Mouse (Mus musculus) right cerebral cortex, adult 18-20 months (tissue): ENCODE measurements around the gene Iqgap3.
A peak's percentile ranks its signal among the peaks of the same experiment; 100 is the strongest.

Experiments
- DNase-seq: peaks from one replicate; pipeline ENCODE4 v3.0.0; 2022; ENCODE audit warnings: mixed read lengths

Iqgap3 gene

DNA sequence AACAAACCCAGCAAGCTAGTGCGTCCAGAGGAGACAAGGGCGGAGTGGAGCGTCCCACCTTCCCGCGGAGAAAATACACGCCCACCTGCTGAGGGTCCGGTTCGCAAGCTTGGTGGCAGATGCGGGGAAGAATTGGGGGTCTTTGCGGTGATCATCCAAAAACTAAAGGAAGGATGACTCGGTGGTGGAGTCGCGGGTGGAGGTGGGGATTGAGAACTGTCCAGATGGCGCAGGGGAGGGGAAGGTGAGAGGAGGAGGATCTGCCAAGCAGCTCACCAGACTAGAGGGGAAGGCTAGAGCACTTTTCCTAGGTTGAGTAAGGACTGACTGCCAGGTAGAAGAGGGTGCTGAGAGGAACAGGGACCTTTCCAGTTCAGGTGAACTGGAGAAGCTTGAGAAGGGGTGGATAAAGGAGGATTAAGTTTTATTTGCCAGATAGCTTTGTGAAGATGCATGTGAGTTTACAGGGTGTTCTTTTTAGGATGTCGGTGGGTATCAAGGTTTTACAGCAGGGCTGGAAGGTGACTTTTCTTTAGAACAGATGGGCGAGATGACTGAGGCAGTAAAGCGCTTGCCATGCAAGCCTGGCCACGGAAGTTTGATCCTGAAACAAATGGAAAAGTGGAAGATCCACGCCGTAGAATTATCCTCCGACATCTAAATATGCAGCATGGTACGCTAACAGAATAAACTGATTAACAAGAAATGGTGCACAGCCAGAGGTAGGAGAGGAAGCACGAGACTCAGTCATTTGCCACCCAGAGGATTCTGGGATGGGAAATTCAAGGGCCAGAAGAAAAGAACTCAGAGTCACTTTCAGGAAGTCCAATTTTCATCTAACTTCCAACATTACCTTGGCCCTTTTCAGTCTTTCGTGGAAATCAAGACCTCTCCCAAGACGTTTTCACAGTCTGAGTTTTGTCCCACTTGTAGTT is 57.7 kb downstream of the Iqgap3 start:
- peak; percentile 83 for DNase-seq

DNA sequence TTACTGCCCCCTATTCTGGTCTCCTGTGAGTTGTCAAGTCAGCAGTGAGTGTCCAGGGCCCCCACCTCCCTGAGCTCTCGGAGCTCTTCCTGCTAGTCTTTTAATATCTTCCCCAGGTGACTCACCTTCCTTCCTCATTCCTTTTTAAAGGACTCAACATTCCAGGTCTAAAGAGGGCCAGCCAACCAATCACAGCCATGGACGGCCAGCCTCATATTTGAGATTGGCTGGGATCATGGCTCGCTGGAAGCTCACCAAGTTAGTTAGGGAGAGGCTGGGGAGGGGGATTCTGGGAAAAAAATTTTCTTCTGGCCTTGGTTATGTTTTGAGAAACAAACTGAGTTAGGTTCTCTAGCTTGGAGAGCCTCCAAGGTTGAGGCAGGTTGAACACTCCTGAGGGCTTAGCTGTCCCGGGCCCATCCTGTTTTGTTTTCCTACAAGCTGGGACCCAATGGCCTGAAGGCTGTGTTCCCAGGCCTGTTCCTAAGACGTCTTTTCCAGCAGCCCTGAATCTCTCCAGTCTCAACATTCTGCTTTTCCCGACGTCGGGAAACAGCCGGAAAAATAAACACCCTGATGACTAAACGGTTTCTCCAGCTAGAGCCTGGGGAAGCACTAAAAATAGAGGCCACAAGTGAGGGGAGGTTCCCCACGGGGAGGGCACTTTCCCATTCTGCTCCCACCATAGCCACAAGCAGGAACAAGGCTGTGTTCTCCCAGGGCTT is 58.6 kb downstream of the Iqgap3 start:
- DNase-seq = peak; percentile 63

DNA sequence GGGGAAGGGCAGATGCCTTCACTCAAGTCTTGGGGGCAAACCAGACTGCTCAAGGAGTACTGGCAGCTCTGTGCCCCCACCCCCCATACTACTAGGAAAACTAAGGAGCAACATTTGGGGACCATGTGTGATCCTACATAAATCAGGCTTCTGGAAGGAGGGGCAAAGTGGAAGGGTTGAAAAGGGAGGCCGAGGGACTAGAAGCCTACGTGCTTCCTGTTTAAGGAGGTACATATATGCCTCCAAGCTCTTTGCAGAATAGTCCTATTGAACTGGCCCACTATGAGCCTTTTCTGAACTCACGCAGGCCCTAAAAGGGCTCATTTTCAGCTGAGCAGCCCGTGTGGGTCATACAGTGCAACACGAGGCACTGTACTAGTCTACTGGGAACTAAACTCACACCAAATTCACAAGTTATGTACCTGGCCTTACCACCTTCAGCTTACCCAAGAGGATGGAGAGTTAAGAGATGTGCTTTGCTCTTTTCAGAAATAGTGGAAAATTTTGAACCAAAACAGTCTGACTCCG is 59.2 kb downstream of the Iqgap3 start:
- no peak for DNase-seq

DNA sequence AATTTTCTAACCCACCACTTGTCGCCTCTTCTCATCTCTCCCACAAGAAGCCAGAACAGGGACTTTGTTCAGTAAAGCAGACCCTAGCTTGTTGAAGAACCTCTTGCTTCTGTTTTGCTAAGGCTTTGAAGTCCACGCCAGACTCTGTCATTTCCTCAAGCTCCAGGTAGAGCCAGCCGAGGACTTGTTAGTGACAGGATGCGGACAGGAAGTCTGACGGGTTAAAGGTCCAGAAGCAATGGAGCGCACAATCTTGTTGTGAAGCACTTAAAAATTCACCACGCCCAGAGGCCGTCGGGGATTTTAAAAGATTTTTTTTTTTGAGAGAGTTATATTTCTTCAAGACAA is 59.6 kb downstream of the Iqgap3 start:
- DNase-seq = no peak

DNA sequence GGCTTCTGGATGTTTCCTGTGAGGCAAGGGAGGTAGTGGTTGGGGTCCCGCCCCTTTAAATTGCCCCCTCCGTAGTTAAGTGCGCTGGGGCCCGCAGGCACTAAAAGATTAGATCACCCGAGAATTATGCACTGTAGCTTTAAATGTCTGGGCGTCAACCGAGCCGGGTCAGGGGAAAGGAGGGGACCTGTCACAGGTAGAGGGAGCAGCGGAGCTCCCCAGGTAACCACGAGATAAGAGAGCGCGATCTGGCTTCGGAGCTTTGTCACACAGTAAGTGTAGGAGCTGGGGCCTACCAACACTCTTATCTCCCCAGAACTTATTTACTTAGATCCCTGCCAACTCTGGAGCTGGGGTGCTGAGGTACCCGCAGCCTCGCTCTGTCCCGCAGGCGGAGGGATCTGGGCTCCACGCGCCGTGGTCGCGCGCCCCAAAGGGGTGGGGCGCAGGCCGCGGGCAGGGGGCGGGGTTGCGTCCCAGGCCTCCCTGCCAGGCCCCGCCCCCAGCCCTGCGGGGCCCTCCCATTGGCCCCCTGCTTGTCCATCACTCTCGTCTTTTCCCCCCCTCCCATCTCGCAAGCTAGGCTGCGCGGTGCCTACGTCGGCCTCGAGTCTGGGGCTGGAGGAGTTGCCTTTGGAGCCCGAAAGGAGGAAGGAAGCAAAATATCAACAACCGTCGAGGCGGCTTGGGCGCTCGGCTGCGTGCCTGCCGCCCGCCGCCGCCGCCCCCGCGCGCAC is 60.2 kb downstream of the Iqgap3 start, which contains the start of gene Mef2d:
Gene Mef2d, plus strand, starts transcription at position 586 of the 737 bp plus-strand sequence.
- peak; percentile 96 for DNase-seq

DNA sequence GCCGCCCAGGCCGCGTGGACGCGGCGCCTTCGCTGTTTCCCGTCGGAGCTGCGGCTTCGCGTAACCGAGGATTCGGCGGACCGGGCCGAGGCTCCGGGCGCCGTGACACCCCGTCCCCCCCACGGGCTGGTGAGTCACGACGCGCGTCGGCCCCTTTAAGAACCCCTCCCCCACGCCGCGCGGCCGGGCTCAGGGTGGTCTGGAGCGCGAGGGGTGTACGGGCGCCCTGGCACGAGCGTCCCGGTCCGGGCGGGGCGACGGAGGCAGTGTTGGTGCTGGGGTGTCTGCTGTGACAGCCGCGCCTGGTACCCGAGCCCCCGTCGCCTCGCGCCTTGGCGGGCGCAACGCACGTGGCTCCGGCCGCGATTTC is 60.8 kb downstream of the Iqgap3 start:
- DNase-seq = no peak

DNA sequence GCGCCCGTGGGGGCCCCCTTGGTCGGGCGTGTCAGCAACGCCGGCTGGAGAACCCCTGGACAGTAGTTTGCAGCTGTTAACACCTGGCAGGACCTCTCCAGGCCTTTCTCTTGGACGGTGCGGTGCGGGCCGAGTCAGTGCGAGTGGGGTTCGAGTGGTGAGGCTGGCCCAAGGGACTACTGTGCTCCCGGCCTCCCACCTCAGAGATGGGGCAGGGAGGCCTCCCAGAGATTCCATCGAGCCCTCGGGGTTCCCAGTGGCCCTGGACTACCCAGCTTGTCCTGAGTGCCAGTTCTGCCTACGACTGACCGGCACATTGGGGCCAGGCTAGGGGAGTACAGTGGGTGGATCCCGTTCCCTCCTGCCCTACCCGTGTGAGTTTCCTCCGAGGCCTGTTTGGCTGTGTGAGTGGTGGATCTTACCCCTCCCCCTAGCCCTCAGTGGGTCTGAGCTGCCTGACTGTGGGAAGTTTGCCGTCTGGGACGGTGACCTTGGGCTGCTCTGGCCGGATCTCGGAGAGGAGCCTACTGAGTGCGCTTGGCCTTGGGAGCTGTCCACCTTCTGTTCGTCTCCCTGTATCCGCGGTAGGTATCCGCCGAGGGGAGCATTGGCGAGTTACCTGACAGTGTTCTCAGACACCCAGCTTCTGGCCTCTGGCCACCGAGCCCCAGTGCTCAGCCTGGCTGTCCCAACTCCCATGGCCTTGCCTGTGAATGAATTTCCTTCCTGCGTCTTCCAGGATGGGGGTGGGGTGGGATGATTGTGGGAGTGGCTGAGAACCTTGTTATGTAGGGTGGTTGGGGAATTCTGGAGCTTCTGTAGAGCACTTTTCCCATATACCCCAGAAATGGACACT is 61.4 kb downstream of the Iqgap3 start:
- peak; percentile 81 for DNase-seq

DNA sequence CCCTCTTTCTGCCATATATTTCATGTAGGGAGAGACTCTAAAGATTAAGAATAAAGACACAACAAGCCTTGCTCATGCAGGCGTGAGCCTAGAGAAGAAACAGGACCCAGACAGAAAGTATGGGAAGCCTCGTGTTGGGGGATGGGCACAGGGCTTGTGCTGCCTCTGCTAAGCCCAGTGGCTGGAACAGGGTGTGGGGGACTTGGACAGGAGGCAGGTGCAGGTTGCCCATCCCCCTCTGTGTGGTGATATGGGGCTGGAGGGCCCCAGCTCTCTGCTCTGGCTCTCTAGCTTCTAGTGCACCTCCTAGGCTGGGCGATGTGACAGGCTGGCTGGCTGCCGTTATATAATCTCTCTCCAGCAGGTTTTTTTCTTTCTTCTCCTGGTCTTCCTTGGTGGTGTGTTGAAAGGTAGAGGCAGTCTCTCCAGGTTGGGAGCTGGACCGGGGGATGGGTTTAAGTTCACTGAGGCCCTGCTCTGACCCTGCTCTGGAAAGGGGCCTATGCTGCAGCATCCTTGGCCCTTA is 62.3 kb downstream of the Iqgap3 start:
- peak; percentile 72 for DNase-seq

DNA sequence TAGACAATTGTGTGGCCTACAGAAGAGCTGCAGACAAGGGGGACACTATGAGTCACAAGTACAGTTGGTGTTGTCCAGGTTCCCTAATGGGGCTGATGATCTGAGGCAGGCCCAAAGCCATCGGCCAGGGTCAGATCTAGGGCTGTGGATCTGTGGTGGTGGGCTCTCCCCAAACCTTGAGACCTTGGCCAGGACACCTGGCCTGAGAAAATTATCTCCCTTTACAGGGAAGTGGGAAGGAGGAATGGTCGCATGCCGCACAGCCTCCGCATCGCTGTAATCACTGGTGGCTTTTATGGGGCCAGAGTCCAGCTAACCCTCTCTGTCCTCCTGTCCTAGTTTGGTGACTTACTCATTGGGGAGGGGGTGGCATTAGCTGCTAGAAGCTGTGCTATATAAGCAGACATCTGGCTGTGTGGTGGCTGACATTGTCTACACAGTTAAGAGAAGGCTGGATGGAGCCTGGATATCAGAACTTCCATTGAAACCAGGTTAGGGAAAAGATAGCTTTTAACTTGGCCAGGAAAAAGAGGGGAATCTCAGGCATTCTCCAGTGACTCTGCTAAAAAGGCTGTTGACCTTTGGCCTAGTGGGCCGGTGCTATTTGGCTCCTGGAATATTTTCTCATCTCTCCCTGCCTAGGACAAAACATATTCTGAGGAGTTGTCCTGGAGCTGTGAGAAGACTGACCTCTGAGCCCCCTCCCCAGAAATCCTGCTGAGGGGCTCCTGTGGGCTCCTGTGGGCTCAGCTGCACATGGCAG is 63.1 kb downstream of the Iqgap3 start:
- DNase-seq = no peak

DNA sequence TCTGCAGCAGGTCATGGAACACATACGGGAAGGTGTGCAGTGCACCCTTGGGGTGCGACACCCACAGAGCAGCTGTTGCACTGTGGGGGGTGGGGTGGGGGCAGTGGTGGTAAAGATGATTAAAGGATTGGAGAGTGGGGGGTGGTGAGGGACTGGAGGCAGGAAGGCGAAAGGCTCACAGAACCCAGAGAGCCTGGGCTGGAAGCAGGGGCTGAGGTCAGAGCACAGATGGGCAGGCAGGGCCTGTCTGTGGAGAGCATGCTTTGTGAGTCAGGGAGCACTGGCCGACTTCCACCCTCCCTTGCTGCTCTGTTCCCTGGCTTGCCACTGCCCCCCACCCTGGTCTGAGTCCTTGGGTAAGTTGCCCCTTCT is 63.6 kb downstream of the Iqgap3 start:
- no peak for DNase-seq

DNA sequence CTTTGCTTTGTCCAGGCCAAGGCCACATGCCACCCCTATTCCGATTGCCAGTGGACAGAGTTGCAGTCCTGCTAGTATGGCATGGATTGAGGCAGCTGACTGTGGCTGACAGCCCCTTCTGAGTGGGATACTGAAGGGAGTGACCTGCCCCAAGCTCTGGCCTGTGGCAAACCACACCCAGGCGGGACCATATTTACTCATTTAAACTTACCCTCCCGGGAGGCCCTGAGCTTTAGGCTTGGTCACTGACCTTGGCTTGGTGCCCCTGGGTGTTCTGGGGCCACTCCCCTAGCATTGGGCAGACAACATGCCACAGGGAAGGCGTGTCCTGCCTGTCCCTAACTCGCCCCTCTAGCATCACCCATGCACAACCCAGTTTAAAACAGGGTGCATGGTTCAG is 64.2 kb downstream of the Iqgap3 start:
- no peak for DNase-seq

DNA sequence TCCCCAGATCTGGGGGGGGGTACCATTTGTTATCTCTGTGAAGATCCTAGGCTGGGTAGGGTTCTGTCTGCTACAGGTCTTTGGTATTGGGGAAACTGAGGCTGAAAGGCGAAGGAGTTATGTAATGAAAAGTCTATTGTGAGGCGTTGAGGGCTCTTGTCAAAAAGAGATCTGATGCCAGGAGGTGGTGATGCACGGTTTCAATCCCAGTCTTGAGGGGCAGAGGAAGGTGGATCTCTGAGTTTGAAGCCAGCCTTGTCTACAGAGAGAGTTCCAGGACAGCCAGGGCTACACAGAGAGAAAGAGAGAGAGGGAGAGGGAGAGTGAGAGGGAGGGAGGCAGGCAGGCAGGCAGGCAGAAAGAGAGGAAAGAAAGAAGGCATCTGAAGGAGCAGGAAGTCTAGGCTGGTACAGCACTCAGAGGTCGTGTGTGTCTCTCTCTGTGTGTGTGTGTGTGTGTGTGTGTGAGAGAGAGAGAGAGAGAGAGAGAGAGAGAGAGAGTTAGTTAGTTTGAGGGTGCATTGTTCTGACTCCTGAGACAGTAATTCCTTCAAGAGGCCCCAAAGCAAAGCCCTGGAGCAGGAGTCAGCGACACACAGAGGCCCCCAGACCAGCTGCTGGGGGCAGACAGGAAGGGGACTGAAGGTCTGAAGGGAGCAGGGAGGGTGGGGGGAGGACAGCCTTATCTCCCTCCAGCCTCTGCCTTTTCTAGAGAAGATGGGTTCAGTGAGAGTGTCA is 64.8 kb downstream of the Iqgap3 start:
- no peak for DNase-seq

DNA sequence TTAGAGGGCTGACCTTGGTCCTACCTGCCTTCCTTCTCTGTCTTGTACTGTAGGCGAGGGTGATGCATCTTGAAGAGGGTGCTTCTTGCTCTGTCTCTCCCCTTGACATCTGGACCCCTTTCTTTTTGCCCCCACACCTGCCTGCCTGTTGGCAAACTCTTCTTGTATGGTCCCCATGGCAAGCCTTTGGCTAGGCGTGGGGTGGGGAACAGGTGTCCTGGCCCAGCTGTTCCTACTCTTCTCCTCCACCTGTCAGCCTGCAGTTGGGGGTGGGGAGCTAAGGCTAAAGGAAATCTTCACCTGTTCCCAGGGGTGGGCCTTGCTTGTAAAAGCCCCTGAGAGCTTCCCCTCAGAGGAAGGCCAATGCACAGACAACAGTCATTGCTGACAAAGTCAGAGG is 65.7 kb downstream of the Iqgap3 start:
- no peak for DNase-seq

DNA sequence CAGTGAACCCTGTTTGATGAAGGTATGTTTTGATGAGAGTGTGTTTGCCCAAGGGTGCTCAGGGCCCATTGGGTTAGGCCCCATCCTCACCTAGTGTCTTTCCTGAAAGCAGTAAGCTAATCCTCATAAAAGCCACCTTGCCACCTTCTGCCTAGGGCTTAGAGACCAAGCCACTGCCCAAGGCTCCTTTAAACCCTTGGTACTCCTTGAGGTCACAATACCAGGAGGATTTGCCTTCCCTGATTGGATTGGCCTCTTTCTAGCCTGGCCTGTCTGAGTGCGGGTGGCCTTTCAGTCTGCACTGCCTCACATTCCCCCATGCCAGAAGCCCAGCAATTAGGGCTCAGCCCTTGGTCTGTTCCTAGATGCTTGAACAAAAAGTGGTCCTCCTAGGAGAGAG is 66.1 kb downstream of the Iqgap3 start:
- no peak for DNase-seq

DNA sequence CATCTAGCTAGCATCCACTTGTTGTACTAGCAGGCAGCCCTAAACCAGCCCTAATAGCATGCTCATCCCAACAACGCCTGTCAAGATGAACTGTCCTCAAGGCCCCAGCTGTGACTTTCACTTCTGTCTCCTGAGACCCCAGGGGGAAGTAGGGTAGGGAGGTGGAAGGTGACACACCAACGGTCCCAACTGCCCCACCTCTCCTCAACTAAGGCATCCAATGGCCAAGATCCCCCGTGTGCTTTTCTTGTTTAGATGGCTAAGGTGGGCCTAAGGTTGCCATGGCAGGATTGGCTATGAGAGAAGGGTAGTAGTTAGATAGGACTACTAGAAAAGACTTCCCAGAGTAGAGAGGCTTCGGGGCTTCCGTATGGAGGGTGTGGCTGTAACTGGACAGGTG is 66.6 kb downstream of the Iqgap3 start:
- no peak for DNase-seq

DNA sequence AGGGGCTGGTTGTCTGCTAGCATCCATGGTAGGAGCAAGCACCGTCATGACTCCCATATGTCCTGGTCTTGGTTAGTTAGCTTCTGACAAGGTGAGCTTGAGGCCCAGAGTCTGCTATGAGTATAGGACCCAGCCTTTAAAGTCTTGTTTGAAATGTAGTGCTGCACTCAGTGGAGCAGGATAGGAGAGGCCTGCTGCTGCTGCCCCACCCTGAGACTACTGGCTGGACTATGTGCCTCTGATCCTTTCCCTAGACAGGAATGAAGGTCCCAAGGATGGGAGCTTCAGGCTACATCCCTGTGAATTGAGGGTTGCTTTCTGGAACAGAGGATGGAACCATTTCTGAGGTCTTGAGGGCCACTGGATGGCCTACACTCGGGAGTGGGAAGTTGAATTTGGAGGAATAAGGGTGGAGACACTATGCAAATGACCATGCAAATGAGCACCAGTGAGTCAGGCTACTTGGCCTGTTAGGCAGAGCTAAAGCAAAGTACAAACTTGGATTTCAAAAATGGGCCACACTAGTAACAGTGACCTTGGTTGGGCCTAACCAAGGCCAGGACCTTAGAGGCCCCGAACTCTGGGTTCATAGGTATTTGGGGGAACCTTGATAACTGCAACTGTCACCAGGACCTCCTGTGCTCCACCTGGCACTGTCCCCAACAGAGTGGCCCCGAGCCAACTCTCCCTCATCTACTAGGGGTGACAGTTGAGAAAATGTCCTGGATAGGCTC is 67.2 kb downstream of the Iqgap3 start:
- DNase-seq = peak; percentile 29

DNA sequence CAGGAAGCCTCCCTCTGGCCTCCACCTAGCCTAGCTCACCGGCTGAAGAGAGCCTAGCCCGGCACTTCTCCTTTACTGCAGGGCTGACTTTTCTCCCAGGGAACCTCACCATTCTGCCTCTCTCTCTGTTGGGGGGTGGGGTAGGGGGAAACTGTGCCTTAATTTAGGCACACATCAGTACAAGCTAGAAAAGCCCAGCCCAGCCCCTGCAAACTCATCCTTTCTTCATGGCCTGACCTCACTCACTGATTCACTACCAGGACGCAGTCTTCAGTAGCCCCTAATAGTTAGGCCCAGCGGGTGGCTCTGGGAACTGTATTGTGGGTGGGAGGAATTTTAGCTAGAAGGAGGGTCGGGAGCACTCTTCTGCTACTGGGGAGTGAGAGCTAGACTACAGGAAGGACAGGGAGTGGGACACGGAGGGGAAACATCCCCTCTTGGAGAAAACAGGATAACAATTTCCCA is 67.8 kb downstream of the Iqgap3 start:
- no peak for DNase-seq

DNA sequence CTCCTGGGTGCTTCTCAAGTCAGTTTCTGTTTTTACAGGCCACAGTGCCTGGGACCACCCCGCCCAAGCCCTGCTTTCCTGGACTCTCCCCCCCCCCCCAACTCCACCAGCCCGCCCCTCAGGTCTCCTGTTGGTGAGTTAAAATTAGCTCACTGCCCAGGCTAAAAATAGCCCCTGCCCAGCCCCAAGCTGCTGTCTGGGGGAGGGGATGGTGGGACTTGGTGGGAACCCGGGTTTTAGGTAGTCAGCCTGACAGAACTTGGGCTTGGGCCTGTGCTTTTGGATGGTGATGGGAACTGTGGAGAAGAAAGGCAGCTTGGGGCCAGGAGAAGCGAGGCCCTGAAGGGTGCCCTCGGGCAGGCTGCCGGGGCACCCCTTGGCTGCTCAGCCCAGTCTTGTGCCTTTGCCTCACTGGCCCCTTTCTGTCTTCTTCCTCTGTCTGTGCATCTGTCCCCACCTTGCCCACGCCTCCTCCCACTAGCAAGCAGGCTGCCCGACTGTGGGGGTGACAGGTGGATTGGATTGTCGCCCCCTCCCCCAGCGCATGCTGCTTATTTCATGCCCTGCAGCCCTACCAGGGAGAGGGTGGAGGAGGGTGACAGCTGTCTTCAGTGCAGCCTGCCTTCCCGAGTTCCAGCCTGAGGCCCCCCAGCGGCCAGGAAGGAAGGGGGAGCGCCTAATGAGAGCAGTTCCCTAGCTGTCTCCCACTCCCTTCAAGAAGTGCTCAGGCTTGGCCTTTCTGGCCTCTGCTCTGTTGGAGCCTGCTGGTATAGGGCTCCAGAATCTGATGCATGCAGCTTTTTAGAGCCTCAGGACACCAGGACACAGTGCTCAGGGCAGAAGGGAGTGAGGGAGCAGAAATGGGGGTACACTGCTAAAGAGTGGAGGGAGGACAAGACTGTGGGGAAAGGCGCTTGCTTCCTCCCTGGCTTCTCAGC is 68.6 kb downstream of the Iqgap3 start:
- DNase-seq = peak; percentile 88

DNA sequence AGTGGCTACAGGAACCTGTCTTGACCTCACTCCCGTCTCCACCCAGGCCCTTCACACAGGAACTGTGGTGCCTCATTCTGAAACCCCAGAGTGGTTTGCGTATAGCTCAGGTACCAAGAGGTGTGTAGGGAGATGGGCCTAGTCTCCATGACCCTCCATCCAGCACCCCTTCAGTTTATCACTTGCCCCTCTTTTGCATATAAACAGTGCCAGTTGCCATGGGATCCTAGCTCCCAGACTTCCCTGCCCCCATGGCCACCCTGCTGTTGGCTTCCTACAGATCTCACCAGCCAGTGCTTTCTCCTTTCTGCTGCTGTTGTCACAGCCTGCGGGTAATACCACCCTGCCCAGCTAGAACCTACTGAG is 69.2 kb downstream of the Iqgap3 start:
- DNase-seq = no peak
